Mouse (Mus musculus) mesoderm, embryonic 11.5 days (tissue): ENCODE measurements around the gene Coro2a.
"Not testable (repeated sequence)": the region's sequence is repeated elsewhere in the genome, so short reads cannot be mapped to it uniquely, and the experiment has no call there.

Experiments used
- DNase-seq: peaks from one replicate; pipeline ENCODE4 v3.0.0-alpha.2; 2012; ENCODE audit warnings: low read depth, low spot score

The Coro2a gene

GRCm38 (mm10) chr4:46584536-46584935, 17.5 kb downstream of the Coro2a start:
- not testable (repeated sequence) for DNase-seq

- not testable (repeated sequence) for DNase-seq
Measured at GRCm38 (mm10) chr4:46584084-46584483, 17.9 kb downstream of the Coro2a start.

GRCm38 (mm10) chr4:46582024-46582423, 20.0 kb downstream of the Coro2a start:
- not testable (repeated sequence) for DNase-seq

GRCm38 (mm10) chr4:46581577-46581976, 20.4 kb downstream of the Coro2a start:
- not testable (repeated sequence) for DNase-seq

- DNase-seq = not testable (repeated sequence)
Measured at GRCm38 (mm10) chr4:46580799-46581243, 21.2 kb downstream of the Coro2a start.

GRCm38 (mm10) chr4:46578796-46579346, 23.1 kb downstream of the Coro2a start:
- DNase-seq = not testable (repeated sequence)

GRCm38 (mm10) chr4:46578228-46578627, 23.8 kb downstream of the Coro2a start:
- DNase-seq = no peak

- not testable (repeated sequence) for DNase-seq
Measured at GRCm38 (mm10) chr4:46575509-46576284, 26.3 kb downstream of the Coro2a start.

- DNase-seq = no peak
Measured at GRCm38 (mm10) chr4:46574841-46575240, 27.2 kb downstream of the Coro2a start.

GRCm38 (mm10) chr4:46574024-46574753, 27.8 kb downstream of the Coro2a start:
- no peak for DNase-seq

GRCm38 (mm10) chr4:46572616-46573015, 29.4 kb downstream of the Coro2a start:
- no peak for DNase-seq

GRCm38 (mm10) chr4:46571744-46572143, 30.3 kb downstream of the Coro2a start:
- DNase-seq = no peak

GRCm38 (mm10) chr4:46569671-46570070, 32.3 kb downstream of the Coro2a start:
- no peak for DNase-seq

GRCm38 (mm10) chr4:46568169-46568568, 33.8 kb downstream of the Coro2a start:
- no peak for DNase-seq

- no peak for DNase-seq
Measured at GRCm38 (mm10) chr4:46566931-46567671, 34.9 kb downstream of the Coro2a start.

- DNase-seq = no peak
Measured at GRCm38 (mm10) chr4:46565393-46565955, 36.5 kb downstream of the Coro2a start.

- no peak for DNase-seq
Measured at GRCm38 (mm10) chr4:46564247-46564646, 37.8 kb downstream of the Coro2a start.

GRCm38 (mm10) chr4:46563847-46564246, 38.2 kb downstream of the Coro2a start:
- DNase-seq = no peak

GRCm38 (mm10) chr4:46562841-46563240, 39.2 kb downstream of the Coro2a start:
- DNase-seq = no peak

- no peak for DNase-seq
Measured at GRCm38 (mm10) chr4:46562037-46562436, 40.0 kb downstream of the Coro2a start.

- no peak for DNase-seq
Measured at GRCm38 (mm10) chr4:46560069-46560705, 41.8 kb downstream of the Coro2a start.
